Mouse (Mus musculus): ENCODE data around the gene Ppp2r3c. TPM values are rescaled to one million over a fixed set of nuclear protein-coding genes. Genes with fewer than 3 reads are reported as not detected.

Gene Ppp2r3c
- total RNA-seq, 1 experiment = 11.7 TPM

- H3K27ac ChIP-seq (ENCODE audit: insufficient read depth, low read depth, low read length, poor library complexity, severe bottlenecking) = no peak overlapping the region
- peaks cover 2 to 7% of the 10 kb centered on the region in 2 experiments; a peak in 3 of 4 replicates for H3K4me1 ChIP-seq (ENCODE audit: control insufficient read depth in 2 of 2, insufficient read depth in 2 of 2, low read length in 2 of 2, poor library complexity in 1 of 2)
- TF ChIP-seq MAFK (IDR thresholded peaks at IDR 0.05; ENCODE audit: insufficient read depth, low read depth, low read length) = no peak
- TF ChIP-seq HCFC1 (IDR thresholded peaks at IDR 0.05; ENCODE audit: borderline replicate concordance, insufficient read depth, low read length) = no peak
- TF ChIP-seq CHD2 (IDR thresholded peaks at IDR 0.05; ENCODE audit: low read depth, low read length) = no peak
- no peak for TF ChIP-seq ZC3H11A (IDR thresholded peaks at IDR 0.05; ENCODE audit: borderline replicate concordance, low read depth, low read length)
- no peak for TF ChIP-seq ZNF384 (IDR thresholded peaks at IDR 0.05; ENCODE audit: low read depth, low read length)
- H3K4me3 ChIP-seq (ENCODE audit: insufficient read depth in 1 of 2, low read depth in 1 of 2, low read length in 2 of 2, poor library complexity in 1 of 2, severe bottlenecking in 1 of 2) = peak overlapping the region; percentile 9 to 23; a peak in 2 of 4 replicates
- DNase-seq (ENCODE audit: low read depth, low spot score) = no peak
- H3K9ac ChIP-seq (ENCODE audit: insufficient read depth, low read depth, low read length, poor library complexity, severe bottlenecking) = 0 out of 2 replicates have a peak overlapping the region, but pooled peaks have one; percentile 7
- no peaks in the 10 kb centered on the region for H3K36me3 ChIP-seq (ENCODE audit: control insufficient read depth, insufficient read depth, low read length, poor library complexity, severe bottlenecking)
- in situ Hi-C loops (cut with MboI; ENCODE audit: low sequenced_read_pairs in 2 of 2, unreplicated experiment in 2 of 2) = no loop called here
- no peaks in the 10 kb centered on the region for H3K9me3 ChIP-seq (ENCODE audit: control insufficient read depth, insufficient read depth, low read depth, low read length)
Measured at GRCm38 (mm10) chr12:55321642-55322291, 19.0 kb upstream of the Ppp2r3c start.

GRCm38 (mm10) chr12:55315192-55315591 is 12.4 kb upstream of the Ppp2r3c start:
- in situ Hi-C loops (cut with MboI; ENCODE audit: low sequenced_read_pairs in 2 of 2, unreplicated experiment in 2 of 2) = loop anchor here (5.0 to 10.0 kb wide), 2 partner anchors 182 to 190 kb away; no protein-coding TSS in a partner anchor
- DNase-seq (ENCODE audit: low read depth, low spot score) = peak; percentile 92
- Histone ChIP-seq H3K4me3 (ENCODE audit: insufficient read depth in 1 of 2, low read depth in 1 of 2, low read length in 2 of 2, poor library complexity in 1 of 2, severe bottlenecking in 1 of 2) (no peak overlapping the region), H3K9me3 (ENCODE audit: control insufficient read depth, insufficient read depth, low read depth, low read length) (no peaks in the 10 kb centered on the region), H3K9ac (ENCODE audit: insufficient read depth, low read depth, low read length, poor library complexity, severe bottlenecking) (no peak overlapping the region), H3K36me3 (ENCODE audit: control insufficient read depth, insufficient read depth, low read length, poor library complexity, severe bottlenecking) (no peaks in the 10 kb centered on the region), H3K27ac (ENCODE audit: insufficient read depth, low read depth, low read length, poor library complexity, severe bottlenecking) (no peak overlapping the region), H3K4me1 (ENCODE audit: control insufficient read depth in 2 of 2, insufficient read depth in 2 of 2, low read length in 2 of 2, poor library complexity in 1 of 2) (peaks cover 0 to 4% of the 10 kb centered on the region in 2 experiments; a peak in 1 of 4 replicates)
- TF ChIP-seq HCFC1 (IDR thresholded peaks at IDR 0.05; ENCODE audit: borderline replicate concordance, insufficient read depth, low read length) = 0 out of 2 replicates have a peak, but pooled peaks have one; percentile 34
- peak; percentile 72 for TF ChIP-seq ZC3H11A (IDR thresholded peaks at IDR 0.05; ENCODE audit: borderline replicate concordance, low read depth, low read length)
- TF ChIP-seq ZNF384 (IDR thresholded peaks at IDR 0.05; ENCODE audit: low read depth, low read length) = no peak
- no peak for TF ChIP-seq CHD2 (IDR thresholded peaks at IDR 0.05; ENCODE audit: low read depth, low read length)
- no peak for TF ChIP-seq MAFK (IDR thresholded peaks at IDR 0.05; ENCODE audit: insufficient read depth, low read depth, low read length)

- Histone ChIP-seq H3K9ac (ENCODE audit: insufficient read depth, low read depth, low read length, poor library complexity, severe bottlenecking) (no peak overlapping the region), H3K36me3 (ENCODE audit: control insufficient read depth, insufficient read depth, low read length, poor library complexity, severe bottlenecking) (no peaks in the 10 kb centered on the region; the same call in 1 of the 2 replicates), H3K4me1 (ENCODE audit: control insufficient read depth in 2 of 2, insufficient read depth in 2 of 2, low read length in 2 of 2, poor library complexity in 1 of 2) (peaks cover 0 to 8% of the 10 kb centered on the region in 2 experiments; a peak in 1 of 4 replicates), H3K9me3 (ENCODE audit: control insufficient read depth, insufficient read depth, low read depth, low read length) (no peaks in the 10 kb centered on the region), H3K27ac (ENCODE audit: insufficient read depth, low read depth, low read length, poor library complexity, severe bottlenecking) (no peak overlapping the region), H3K4me3 (ENCODE audit: insufficient read depth in 1 of 2, low read depth in 1 of 2, low read length in 2 of 2, poor library complexity in 1 of 2, severe bottlenecking in 1 of 2) (no peak overlapping the region)
- in situ Hi-C loops (cut with MboI; ENCODE audit: low sequenced_read_pairs in 2 of 2, unreplicated experiment in 2 of 2) = loop anchor here in 1 of 2 experiments (10.0 kb wide), 1 partner anchor 191 kb away; no protein-coding TSS in a partner anchor
- TF ChIP-seq HCFC1 (IDR thresholded peaks at IDR 0.05; ENCODE audit: borderline replicate concordance, insufficient read depth, low read length) = no peak
- TF ChIP-seq ZNF384 (IDR thresholded peaks at IDR 0.05; ENCODE audit: low read depth, low read length) = no peak
- no peak for TF ChIP-seq MAFK (IDR thresholded peaks at IDR 0.05; ENCODE audit: insufficient read depth, low read depth, low read length)
- no peak for TF ChIP-seq CHD2 (IDR thresholded peaks at IDR 0.05; ENCODE audit: low read depth, low read length)
- no peak for TF ChIP-seq ZC3H11A (IDR thresholded peaks at IDR 0.05; ENCODE audit: borderline replicate concordance, low read depth, low read length)
- no peak for DNase-seq (ENCODE audit: low read depth, low spot score)
Measured at GRCm38 (mm10) chr12:55313901-55314300, 11.1 kb upstream of the Ppp2r3c start.

- no peak for TF ChIP-seq MAFK (IDR thresholded peaks at IDR 0.05; ENCODE audit: insufficient read depth, low read depth, low read length)
- no peak for TF ChIP-seq CHD2 (IDR thresholded peaks at IDR 0.05; ENCODE audit: low read depth, low read length)
- TF ChIP-seq ZNF384 (IDR thresholded peaks at IDR 0.05; ENCODE audit: low read depth, low read length) = no peak
- no peak for TF ChIP-seq HCFC1 (IDR thresholded peaks at IDR 0.05; ENCODE audit: borderline replicate concordance, insufficient read depth, low read length)
- TF ChIP-seq ZC3H11A (IDR thresholded peaks at IDR 0.05; ENCODE audit: borderline replicate concordance, low read depth, low read length) = no peak
- peak overlapping the region; percentile 8 to 10; a peak in 2 of 4 replicates for H3K4me3 ChIP-seq (ENCODE audit: insufficient read depth in 1 of 2, low read depth in 1 of 2, low read length in 2 of 2, poor library complexity in 1 of 2, severe bottlenecking in 1 of 2)
- H3K36me3 ChIP-seq (ENCODE audit: control insufficient read depth, insufficient read depth, low read length, poor library complexity, severe bottlenecking) = peaks cover 5% of the 10 kb centered on the region; the same call in 1 of the 2 replicates
- H3K27ac ChIP-seq (ENCODE audit: insufficient read depth, low read depth, low read length, poor library complexity, severe bottlenecking) = no peak overlapping the region
- H3K4me1 ChIP-seq (ENCODE audit: control insufficient read depth in 2 of 2, insufficient read depth in 2 of 2, low read length in 2 of 2, poor library complexity in 1 of 2) = peaks cover 0 to 9% of the 10 kb centered on the region in 2 experiments; a peak in 1 of 4 replicates
- in situ Hi-C loops (cut with MboI; ENCODE audit: low sequenced_read_pairs in 2 of 2, unreplicated experiment in 2 of 2) = loop anchor here in 1 of 2 experiments (10.0 kb wide), 1 partner anchor 193 kb away; no protein-coding TSS in a partner anchor
- H3K9me3 ChIP-seq (ENCODE audit: control insufficient read depth, insufficient read depth, low read depth, low read length) = no peaks in the 10 kb centered on the region
- no peak overlapping the region for H3K9ac ChIP-seq (ENCODE audit: insufficient read depth, low read depth, low read length, poor library complexity, severe bottlenecking)
- no peak for DNase-seq (ENCODE audit: low read depth, low spot score)
Measured at GRCm38 (mm10) chr12:55311841-55312240, 9.0 kb upstream of the Ppp2r3c start.
